Mouse (Mus musculus) forebrain, embryonic 14.5 days (tissue): ENCODE measurements around the gene Gm7682. TPM values are rescaled to one million over a fixed set of nuclear protein-coding genes. Genes with fewer than 3 reads are reported as not detected.
"Not testable (repeated sequence)": the region's sequence is repeated elsewhere in the genome, so short reads cannot be mapped to it uniquely, and the experiment has no call there.

Source experiments
- ATAC-seq: fragments of 200-750 bp; cut with Nextera tagmentation; 2 replicates; pipeline ENCODE4 v1.8.0; 2017; ENCODE audit warnings: mild to moderate bottlenecking, moderate library complexity
- DNase-seq: peaks from one replicate; pipeline ENCODE4 v3.0.0-alpha.2; 2015; ENCODE audit warnings: low spot score
- H3K27ac ChIP-seq: fragments of 300-500 bp; sonication (generic); 2 replicates; pipeline ENCODE4 v1.5.1; 2014; ENCODE audit warnings: low read depth, mild to moderate bottlenecking, control low read depth, low read length, moderate library complexity
- H3K27me3 ChIP-seq: fragments of 300-500 bp; sonication (generic); replicated peaks from 2 replicates; pipeline ENCODE4 v1.6.1; 2014; ENCODE audit warnings: low read length, control low read depth, mixed read lengths; ENCODE audit not compliant: control insufficient read depth, insufficient read depth
- H3K36me3 ChIP-seq: fragments of 300-500 bp; sonication (generic); 2 replicates; pipeline ENCODE4 v1.6.1; 2014; ENCODE audit warnings: low read length, control low read depth; ENCODE audit not compliant: control insufficient read depth, insufficient read depth
- H3K4me1 ChIP-seq: fragments of 300-500 bp; sonication (generic); 2 replicates; pipeline ENCODE4 v1.6.1; 2014; ENCODE audit warnings: antibody characterized with exemption, low read length, control low read depth; ENCODE audit not compliant: control insufficient read depth, insufficient read depth
- H3K4me2 ChIP-seq: fragments of 300-500 bp; sonication (generic); 2 replicates; pipeline ENCODE4 v1.6.1; 2014; ENCODE audit warnings: mild to moderate bottlenecking, control low read depth, low read length
- H3K4me3 ChIP-seq: fragments of 300-500 bp; sonication (generic); 2 replicates; pipeline ENCODE4 v1.5.1; 2014; ENCODE audit warnings: low read depth, low read length, control low read depth
- H3K9ac ChIP-seq: fragments of 300-500 bp; sonication (generic); 2 replicates; pipeline ENCODE4 v1.6.1; 2014; ENCODE audit warnings: mild to moderate bottlenecking, low read length, control low read depth, moderate library complexity
- H3K9me3 ChIP-seq: fragments of 300-500 bp; sonication (generic); replicated peaks from 2 replicates; pipeline ENCODE4 v1.6.1; 2016; ENCODE audit warnings: low read length, control low read depth, mixed read lengths; ENCODE audit not compliant: control insufficient read depth
- WGBS: fragments of 180-500 bp; shearing (Covaris S2); extraction: QIAGEN DNeasy Blood & Tissue Kit; methylation state at CpG from one replicate; pipeline ENCODE4 v1.1.7; 2014; 5-methylcytosine and 5-hydroxymethylcytosine counted together
- polyA plus RNA-seq: library from polyadenylated mRNA; unstranded; fragments of >200 nt; fragmentation: Nextera tagmentation; extraction: Ambion mirVana; gene quantifications from 2 replicates; pipeline ENCODE4 v1.2.1, GENCODE M21; 2014

Gm7682 gene
- not detected in 2 replicates for polyA plus RNA-seq

GRCm38 (mm10) chr5:94445484-94445883 is at the start of gene Gm7682:
Gene Gm7682 (plus strand): TSS chr5:94445784.
- H3K27me3 ChIP-seq, H3K4me3 ChIP-seq, DNase-seq, ATAC-seq, H3K9ac ChIP-seq, H3K9me3 ChIP-seq, H3K36me3 ChIP-seq, H3K4me1 ChIP-seq, H3K4me2 ChIP-seq, H3K27ac ChIP-seq: not testable (repeated sequence)
- no CpG with 5 or more reads among the region's 3 CpGs for WGBS

Other genes with a start within 250 kb of the Gm7682 start
- not detected in 2 replicates for gene Gm3106, start 227.8 kb upstream of the Gm7682 start, polyA plus RNA-seq
- gene A430089I19Rik, start 139.0 kb upstream of the Gm7682 start, polyA plus RNA-seq, result not detected in 2 replicates
- gene Gm6502, start 131.3 kb upstream of the Gm7682 start, polyA plus RNA-seq, result not detected in 2 replicates
- gene AA792892, start 106.0 kb upstream of the Gm7682 start, polyA plus RNA-seq, result not detected in 2 replicates
- not detected in 2 replicates for gene Gm3139, start 80.5 kb downstream of the Gm7682 start, polyA plus RNA-seq
- gene Gm3147, start 170.6 kb downstream of the Gm7682 start, polyA plus RNA-seq, result not detected in 2 replicates
- not detected in 2 replicates for gene Gm6509, start 178.2 kb downstream of the Gm7682 start, polyA plus RNA-seq
- not detected in 2 replicates for gene Gm6205, start 202.6 kb downstream of the Gm7682 start, polyA plus RNA-seq